Mouse (Mus musculus): ENCODE data around the gene Sympk. TPM values are rescaled to one million over a fixed set of nuclear protein-coding genes. Genes with fewer than 3 reads are reported as not detected.

Gene Sympk
- polyA plus RNA-seq, 1 experiment from 2014 or later: 26.7 TPM

DNA sequence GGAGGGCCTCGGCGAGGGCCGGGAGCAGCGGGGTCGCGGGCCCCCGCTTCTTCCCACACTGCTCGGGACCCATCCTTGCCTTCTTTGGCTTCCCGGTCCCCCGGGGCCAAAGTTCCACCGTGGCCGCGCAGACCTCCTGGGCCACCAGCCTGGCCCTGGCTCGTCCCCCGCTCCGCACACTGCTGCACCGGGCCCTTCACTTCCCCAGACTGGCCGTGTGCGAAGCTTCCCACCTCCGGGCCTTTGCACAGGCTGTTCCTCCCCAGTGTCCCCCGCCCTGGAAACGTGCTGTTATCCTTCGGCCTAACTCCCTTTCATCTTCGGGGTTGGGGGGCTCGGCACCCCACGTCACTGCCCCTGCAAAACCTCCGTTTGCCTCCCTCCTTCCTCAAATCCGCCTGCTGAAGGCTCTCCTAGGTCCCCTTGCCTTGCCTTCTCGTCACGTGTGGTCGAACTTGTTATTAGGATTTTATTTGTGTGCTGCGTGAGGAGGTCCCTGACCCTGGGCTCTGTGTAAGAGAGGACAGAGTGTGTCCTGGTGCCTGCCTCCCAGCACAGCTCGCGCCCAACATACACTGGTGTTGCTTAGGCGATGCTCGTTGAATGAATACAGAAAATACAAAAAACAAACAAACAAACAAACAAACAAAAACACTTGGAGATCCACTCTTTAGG, 541 bp downstream of the Sympk start:
- H3K4me2 ChIP-seq (replicated peaks; ENCODE audit: low read depth, low read length): peak overlapping the region; percentile 76
- peaks cover 6% of the 10 kb centered on the region; the same call in 1 of the 2 replicates for H3K4me1 ChIP-seq (ENCODE audit: control insufficient read depth, insufficient read depth, low read length)
- H3K9ac ChIP-seq (ENCODE audit: low read depth, low read length): peak overlapping the region; percentile 85
- H3K36me3 ChIP-seq (ENCODE audit: control insufficient read depth, insufficient read depth, low read length): peaks cover 14% of the 10 kb centered on the region
- H3K27me3 ChIP-seq (ENCODE audit: control insufficient read depth, insufficient read depth, low read length): peaks cover 24% of the 10 kb centered on the region
- 1% methylated on average over 32 of the region's 36 CpGs for WGBS
- H3K27ac ChIP-seq (ENCODE audit: low read depth, low read length): 0 out of 2 replicates have a peak overlapping the region, but pooled peaks have one; percentile 6
- H3K4me3 ChIP-seq (ENCODE audit: low read length): peak overlapping the region; percentile 68
- no peaks in the 10 kb centered on the region for H3K9me3 ChIP-seq (ENCODE audit: control insufficient read depth, low read length)
- peak; percentile 58 for ATAC-seq (ENCODE audit: low FRiP score, low TSS enrichment)

DNA sequence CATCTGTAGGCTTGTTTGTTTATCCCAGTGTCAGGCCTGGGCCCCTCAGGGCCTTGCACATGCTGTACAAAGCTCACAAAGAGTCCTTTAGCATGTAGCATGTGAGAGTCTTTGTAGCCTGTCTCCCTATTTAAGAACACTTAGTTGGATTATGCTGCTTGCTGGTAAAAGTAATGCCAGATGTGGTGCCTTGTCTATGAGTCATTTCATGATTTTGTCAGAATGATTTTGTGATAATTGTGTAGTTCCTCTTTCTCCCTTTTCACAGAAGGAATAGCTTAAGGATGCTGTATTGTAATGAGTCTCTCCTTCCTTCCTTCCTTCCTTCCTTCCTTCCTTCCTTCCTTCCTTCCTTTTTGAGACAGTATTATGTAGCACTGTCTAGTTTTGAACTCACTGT, 3.9 kb downstream of the Sympk start:
- Histone ChIP-seq H3K27ac (ENCODE audit: low read depth, low read length) (no peak overlapping the region), H3K27me3 (ENCODE audit: control insufficient read depth, insufficient read depth, low read length) (peaks cover 8% of the 10 kb centered on the region), H3K4me3 (ENCODE audit: low read length) (no peak overlapping the region), H3K9ac (ENCODE audit: low read depth, low read length) (no peak overlapping the region), H3K9me3 (ENCODE audit: control insufficient read depth, low read length) (no peaks in the 10 kb centered on the region), H3K36me3 (ENCODE audit: control insufficient read depth, insufficient read depth, low read length) (peaks cover 45% of the 10 kb centered on the region), H3K4me1 (ENCODE audit: control insufficient read depth, insufficient read depth, low read length) (peaks cover 6% of the 10 kb centered on the region; the same call in 1 of the 2 replicates), H3K4me2 (replicated peaks; ENCODE audit: low read depth, low read length) (no peak overlapping the region)
- no peak for ATAC-seq (ENCODE audit: low FRiP score, low TSS enrichment)

DNA sequence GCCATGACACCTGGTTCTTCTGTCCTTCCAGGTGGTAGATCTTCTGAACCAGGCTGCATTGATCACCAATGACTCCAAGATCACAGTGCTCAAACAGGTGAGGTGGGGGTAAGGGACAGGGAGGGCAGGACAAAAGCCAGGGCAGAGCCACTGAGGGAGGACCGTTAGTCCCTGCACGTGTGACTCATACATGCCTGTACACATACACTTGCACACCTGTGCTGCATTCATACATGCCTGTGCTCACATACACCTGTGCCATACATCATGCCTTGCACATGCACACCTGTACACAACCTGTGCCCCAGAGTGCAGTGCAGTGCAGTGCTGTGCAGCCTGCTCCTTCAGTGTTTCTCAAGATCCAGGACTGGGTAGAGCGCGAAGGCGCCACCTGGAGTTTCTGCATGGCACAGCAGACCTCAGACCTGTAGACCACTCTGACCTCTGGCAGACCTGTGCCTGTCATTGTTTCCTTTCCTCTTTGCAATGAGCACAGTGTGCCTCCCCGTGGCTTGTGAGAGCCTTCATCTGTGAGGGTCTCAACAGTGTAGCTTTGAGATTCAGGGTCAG, 5.0 kb downstream of the Sympk start:
- Histone ChIP-seq H3K36me3 (ENCODE audit: control insufficient read depth, insufficient read depth, low read length) (peaks cover 51% of the 10 kb centered on the region), H3K27me3 (ENCODE audit: control insufficient read depth, insufficient read depth, low read length) (no peaks in the 10 kb centered on the region), H3K27ac (ENCODE audit: low read depth, low read length) (no peak overlapping the region), H3K4me3 (ENCODE audit: low read length) (no peak overlapping the region), H3K9ac (ENCODE audit: low read depth, low read length) (no peak overlapping the region), H3K9me3 (ENCODE audit: control insufficient read depth, low read length) (no peaks in the 10 kb centered on the region), H3K4me1 (ENCODE audit: control insufficient read depth, insufficient read depth, low read length) (peaks cover 6% of the 10 kb centered on the region; the same call in 1 of the 2 replicates), H3K4me2 (replicated peaks; ENCODE audit: low read depth, low read length) (no peak overlapping the region)
- WGBS: 69% methylated on average over 6 of the region's 6 CpGs
- peak; percentile 32; the same call in 1 of the 2 replicates for ATAC-seq (ENCODE audit: low FRiP score, low TSS enrichment)

DNA sequence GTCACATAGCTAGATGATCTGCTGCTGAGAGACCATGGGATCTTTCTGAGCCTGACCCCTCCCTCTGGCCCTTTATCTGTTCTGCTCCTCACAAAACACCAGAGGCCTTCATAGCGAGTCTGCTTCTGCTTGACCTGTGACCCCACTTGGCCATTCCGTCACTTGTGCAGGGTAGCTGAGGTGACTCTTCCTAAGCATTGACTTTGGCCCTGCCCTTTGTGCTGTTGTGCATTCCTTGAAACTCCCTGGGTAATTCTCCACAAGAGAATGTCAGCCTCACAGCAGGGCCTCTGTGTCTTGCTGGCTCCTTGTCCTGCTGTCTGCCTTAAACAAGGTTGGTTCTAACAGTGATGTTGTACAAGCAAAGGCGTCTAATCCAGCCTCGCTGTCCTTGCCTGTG, 7.5 kb downstream of the Sympk start:
- Histone ChIP-seq H3K27ac (ENCODE audit: low read depth, low read length) (no peak overlapping the region), H3K4me3 (ENCODE audit: low read length) (no peak overlapping the region), H3K4me1 (ENCODE audit: control insufficient read depth, insufficient read depth, low read length) (no peaks in the 10 kb centered on the region), H3K36me3 (ENCODE audit: control insufficient read depth, insufficient read depth, low read length) (peaks cover 75% of the 10 kb centered on the region), H3K27me3 (ENCODE audit: control insufficient read depth, insufficient read depth, low read length) (no peaks in the 10 kb centered on the region), H3K9me3 (ENCODE audit: control insufficient read depth, low read length) (no peaks in the 10 kb centered on the region), H3K9ac (ENCODE audit: low read depth, low read length) (no peak overlapping the region), H3K4me2 (replicated peaks; ENCODE audit: low read depth, low read length) (no peak overlapping the region)
- WGBS: 95% methylated on average over 4 of the region's 4 CpGs
- no peak for ATAC-seq (ENCODE audit: low FRiP score, low TSS enrichment)

DNA sequence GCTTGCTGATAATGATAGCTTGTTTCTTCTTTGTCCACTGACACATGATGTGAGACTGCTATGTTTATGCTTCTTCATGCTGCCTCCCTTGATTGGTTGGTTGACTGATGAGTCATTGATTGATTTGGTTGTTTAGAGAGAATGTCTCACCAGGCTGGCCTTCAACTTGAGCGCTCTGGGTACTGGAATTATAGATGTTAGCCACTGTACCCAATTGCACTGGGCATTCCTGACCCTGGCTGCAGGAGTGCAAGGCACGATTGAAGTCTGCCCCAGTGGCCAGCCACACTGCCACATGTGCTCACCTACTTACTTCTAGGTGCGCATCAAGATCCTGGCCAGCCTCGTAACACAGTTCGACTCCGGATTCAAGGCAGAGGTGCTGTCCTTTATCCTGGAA, 20.4 kb downstream of the Sympk start:
- H3K4me2 ChIP-seq (replicated peaks; ENCODE audit: low read depth, low read length): no peak overlapping the region
- H3K36me3 ChIP-seq (ENCODE audit: control insufficient read depth, insufficient read depth, low read length): peaks cover 99% of the 10 kb centered on the region
- no peak overlapping the region for H3K27ac ChIP-seq (ENCODE audit: low read depth, low read length)
- no peaks in the 10 kb centered on the region for H3K27me3 ChIP-seq (ENCODE audit: control insufficient read depth, insufficient read depth, low read length)
- WGBS: 97% methylated on average over 6 of the region's 6 CpGs
- H3K9ac ChIP-seq (ENCODE audit: low read depth, low read length): no peak overlapping the region
- H3K9me3 ChIP-seq (ENCODE audit: control insufficient read depth, low read length): no peaks in the 10 kb centered on the region
- no peak for ATAC-seq (ENCODE audit: low FRiP score, low TSS enrichment)
- H3K4me3 ChIP-seq (ENCODE audit: low read length): no peak overlapping the region
- H3K4me1 ChIP-seq (ENCODE audit: control insufficient read depth, insufficient read depth, low read length): no peaks in the 10 kb centered on the region

DNA sequence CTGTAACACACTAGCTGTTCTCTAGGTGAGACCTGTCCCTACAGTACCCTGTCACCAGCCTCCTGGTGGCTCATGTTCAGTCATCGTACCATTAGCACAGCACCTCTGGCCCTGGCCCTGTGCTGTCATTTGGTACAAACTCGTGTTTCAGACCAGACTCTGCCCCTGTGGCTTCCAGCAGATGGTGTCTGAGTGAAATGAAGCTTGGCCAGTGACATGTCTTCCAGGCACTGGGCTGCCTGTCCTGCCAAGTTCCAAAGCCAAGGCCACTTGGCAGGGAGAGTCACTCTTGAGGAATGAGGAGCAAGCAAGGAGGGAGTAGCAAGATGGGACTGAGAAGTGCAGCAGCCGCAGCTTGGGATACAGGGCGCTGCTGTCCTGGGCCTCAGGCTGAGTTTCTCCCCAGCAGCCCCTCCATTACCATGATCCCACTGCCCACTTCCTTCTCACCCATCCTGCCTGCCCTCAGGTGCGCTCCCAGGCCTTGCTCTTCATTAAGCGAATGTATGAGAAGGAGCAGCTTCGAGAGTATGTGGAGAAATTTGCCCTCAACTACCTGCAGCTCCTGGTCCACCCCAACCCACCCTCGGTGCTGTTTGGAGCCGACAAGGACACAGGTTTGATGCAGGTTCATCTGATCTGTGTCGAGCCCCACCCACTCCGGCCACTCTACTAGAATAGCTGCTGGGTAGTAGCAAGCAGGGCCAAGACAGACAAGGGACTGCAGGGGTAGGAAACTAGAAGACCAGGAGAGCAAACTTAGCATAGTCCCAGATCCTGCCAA, 22.3 kb downstream of the Sympk start:
- peaks cover 98% of the 10 kb centered on the region for H3K36me3 ChIP-seq (ENCODE audit: control insufficient read depth, insufficient read depth, low read length)
- WGBS: 91% methylated on average over 11 of the region's 11 CpGs
- no peaks in the 10 kb centered on the region for H3K27me3 ChIP-seq (ENCODE audit: control insufficient read depth, insufficient read depth, low read length)
- no peaks in the 10 kb centered on the region for H3K4me1 ChIP-seq (ENCODE audit: control insufficient read depth, insufficient read depth, low read length)
- no peak overlapping the region for H3K9ac ChIP-seq (ENCODE audit: low read depth, low read length)
- no peak overlapping the region for H3K27ac ChIP-seq (ENCODE audit: low read depth, low read length)
- H3K4me2 ChIP-seq (replicated peaks; ENCODE audit: low read depth, low read length): no peak overlapping the region
- H3K4me3 ChIP-seq (ENCODE audit: low read length): no peak overlapping the region
- no peaks in the 10 kb centered on the region for H3K9me3 ChIP-seq (ENCODE audit: control insufficient read depth, low read length)
- no peak for ATAC-seq (ENCODE audit: low FRiP score, low TSS enrichment)

DNA sequence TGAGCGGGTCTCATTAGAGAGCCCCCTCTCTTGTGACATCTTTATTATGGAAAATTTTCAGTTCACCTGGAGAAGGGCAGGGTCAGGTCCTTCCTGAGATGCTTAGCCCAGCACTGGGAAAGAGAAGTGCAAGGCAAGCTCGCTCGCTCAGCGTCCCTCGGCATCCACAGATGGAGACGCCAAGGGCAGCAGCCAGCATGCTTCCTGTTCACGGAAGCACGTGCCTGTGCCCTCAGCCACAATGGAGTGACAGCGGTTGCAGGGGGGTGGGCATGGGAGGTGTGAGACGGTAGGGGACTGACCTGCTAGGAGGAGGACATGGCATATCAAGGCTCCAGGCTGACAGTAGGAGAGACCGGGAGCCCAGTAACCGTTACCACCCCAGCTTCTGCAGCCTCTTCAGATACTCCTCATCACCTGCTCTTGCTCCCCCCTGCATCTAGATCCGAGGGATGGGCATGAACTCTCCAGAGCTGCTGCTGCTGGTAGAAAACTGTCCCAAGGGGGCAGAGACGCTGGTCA, 23.9 kb downstream of the Sympk start:
- no peak for ATAC-seq (ENCODE audit: low FRiP score, low TSS enrichment)
- H3K9ac ChIP-seq (ENCODE audit: low read depth, low read length): no peak overlapping the region
- no peaks in the 10 kb centered on the region for H3K4me1 ChIP-seq (ENCODE audit: control insufficient read depth, insufficient read depth, low read length)
- no peaks in the 10 kb centered on the region for H3K9me3 ChIP-seq (ENCODE audit: control insufficient read depth, low read length)
- peaks cover 95% of the 10 kb centered on the region for H3K36me3 ChIP-seq (ENCODE audit: control insufficient read depth, insufficient read depth, low read length)
- no peak overlapping the region for H3K4me3 ChIP-seq (ENCODE audit: low read length)
- 90% methylated on average over 14 of the region's 14 CpGs for WGBS
- H3K4me2 ChIP-seq (replicated peaks; ENCODE audit: low read depth, low read length): no peak overlapping the region
- no peak overlapping the region for H3K27ac ChIP-seq (ENCODE audit: low read depth, low read length)
- no peaks in the 10 kb centered on the region for H3K27me3 ChIP-seq (ENCODE audit: control insufficient read depth, insufficient read depth, low read length)

DNA sequence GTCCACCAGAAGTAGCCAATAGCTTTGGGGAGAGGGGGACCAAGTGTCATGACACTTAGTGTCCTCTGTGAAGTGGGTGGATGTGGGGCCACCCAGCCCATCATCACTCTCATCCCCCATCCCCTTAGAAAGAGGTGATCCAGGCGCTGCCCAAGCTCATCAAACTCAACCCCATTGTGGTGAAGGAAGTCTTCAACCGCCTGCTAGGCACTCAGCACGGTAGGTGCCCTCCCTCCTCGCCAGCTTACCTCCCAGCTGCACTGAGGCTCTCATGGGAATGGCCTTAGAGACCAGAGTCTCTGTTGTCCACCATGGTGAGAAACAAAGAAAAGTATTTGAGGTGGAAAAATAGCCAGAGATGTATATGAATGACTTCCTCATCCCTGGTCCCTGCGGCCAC, 25.1 kb downstream of the Sympk start:
- no peak overlapping the region for H3K9ac ChIP-seq (ENCODE audit: low read depth, low read length)
- H3K27ac ChIP-seq (ENCODE audit: low read depth, low read length): no peak overlapping the region
- H3K27me3 ChIP-seq (ENCODE audit: control insufficient read depth, insufficient read depth, low read length): no peaks in the 10 kb centered on the region
- WGBS: 88% methylated on average over 5 of the region's 5 CpGs
- no peak overlapping the region for H3K4me3 ChIP-seq (ENCODE audit: low read length)
- H3K4me2 ChIP-seq (replicated peaks; ENCODE audit: low read depth, low read length): no peak overlapping the region
- no peak for ATAC-seq (ENCODE audit: low FRiP score, low TSS enrichment)
- peaks cover 83% of the 10 kb centered on the region for H3K36me3 ChIP-seq (ENCODE audit: control insufficient read depth, insufficient read depth, low read length)
- H3K9me3 ChIP-seq (ENCODE audit: control insufficient read depth, low read length): no peaks in the 10 kb centered on the region
- H3K4me1 ChIP-seq (ENCODE audit: control insufficient read depth, insufficient read depth, low read length): no peaks in the 10 kb centered on the region

DNA sequence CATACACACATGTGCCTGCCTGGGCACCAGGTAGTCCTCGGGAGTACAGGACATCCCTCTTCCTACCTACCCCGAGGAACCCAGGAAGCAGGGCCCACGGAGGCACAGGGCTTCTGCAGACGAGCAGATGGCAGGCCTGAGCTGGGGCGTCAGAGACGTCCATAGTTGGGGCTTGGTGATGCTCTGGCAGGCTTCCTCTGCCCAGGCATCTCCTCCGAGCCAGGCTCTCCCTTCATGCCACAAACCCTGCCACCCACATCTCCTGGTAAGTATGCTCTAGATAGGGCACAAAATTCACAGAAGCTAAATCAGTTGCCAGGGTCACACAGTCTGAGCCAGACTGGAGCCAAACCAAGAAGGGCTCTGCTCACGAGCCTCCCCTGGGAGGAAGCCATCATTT, 26.0 kb downstream of the Sympk start:
- Histone ChIP-seq H3K9ac (ENCODE audit: low read depth, low read length) (no peak overlapping the region), H3K4me1 (ENCODE audit: control insufficient read depth, insufficient read depth, low read length) (no peaks in the 10 kb centered on the region), H3K4me3 (ENCODE audit: low read length) (no peak overlapping the region), H3K4me2 (replicated peaks; ENCODE audit: low read depth, low read length) (no peak overlapping the region), H3K27ac (ENCODE audit: low read depth, low read length) (no peak overlapping the region), H3K9me3 (ENCODE audit: control insufficient read depth, low read length) (no peaks in the 10 kb centered on the region), H3K27me3 (ENCODE audit: control insufficient read depth, insufficient read depth, low read length) (no peaks in the 10 kb centered on the region), H3K36me3 (ENCODE audit: control insufficient read depth, insufficient read depth, low read length) (peaks cover 77% of the 10 kb centered on the region)
- WGBS: 80% methylated on average over 8 of the region's 8 CpGs
- no peak for ATAC-seq (ENCODE audit: low FRiP score, low TSS enrichment)
